Mouse (Mus musculus): ENCODE data around the gene Rmdn3.

DNA sequence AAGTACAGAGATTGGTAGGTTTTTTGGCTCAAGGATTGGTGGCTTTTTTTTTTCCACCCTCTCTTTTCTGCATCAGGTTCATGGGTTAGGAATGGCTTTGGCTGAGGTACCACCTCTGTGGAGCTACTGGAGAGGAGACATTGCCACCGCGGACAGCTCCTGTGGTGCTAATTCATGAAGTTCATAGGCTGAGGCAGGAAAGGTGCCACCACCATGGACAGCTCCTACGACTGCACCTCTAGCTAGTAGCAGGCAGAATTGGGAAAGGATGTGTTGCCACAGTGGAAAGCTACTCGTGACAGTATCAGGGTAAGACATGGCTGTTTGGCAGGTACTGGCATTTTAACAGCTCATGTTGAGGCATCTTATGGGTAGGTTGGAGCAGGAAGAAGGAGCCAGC lies 48.3 kb downstream of the Rmdn3 start:
- TF ChIP-seq POLR2A (IDR thresholded peaks at IDR 0.05; ENCODE audit: insufficient read depth, low read depth, low read length) (no peak), CTCF (IDR thresholded peaks at IDR 0.05; ENCODE audit: insufficient read depth, low read depth, low read length) (no peak)

Measured in olfactory bulb, adult 2 months (tissue).